Mouse (Mus musculus): ENCODE measurements around the gene Araf. TPM values are rescaled to one million over a fixed set of nuclear protein-coding genes. Genes with fewer than 3 reads are reported as not detected.

Gene Araf
- polyA plus RNA-seq (2014; fragmentation: Nextera tagmentation; extraction: Ambion mirVana) = 91.1 and 95.0 TPM in 2 replicates

DNA sequence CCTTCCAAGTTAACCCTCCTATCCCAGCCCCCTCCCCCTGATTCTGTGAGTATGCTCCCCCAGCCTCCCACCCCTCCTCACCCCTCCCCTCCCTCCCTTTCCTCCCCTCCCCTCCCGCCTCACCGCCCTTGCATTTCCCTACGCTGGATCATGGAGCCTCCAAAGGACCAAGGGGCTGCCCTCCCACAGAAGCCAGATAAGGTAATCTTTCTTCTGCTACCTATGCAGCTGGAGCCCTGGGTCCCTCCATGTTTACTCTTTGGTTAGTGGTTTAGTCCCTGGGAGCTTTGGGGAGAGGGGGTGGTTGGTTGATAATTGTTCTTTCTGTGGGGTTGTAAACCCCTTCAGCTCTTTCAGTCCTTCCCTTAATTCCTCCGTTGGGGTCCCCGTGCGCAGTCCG is at the start of gene Araf:
Gene Araf (plus strand): TSS at position 134 of the 400 bp plus-strand sequence.
- Histone ChIP-seq H3K36me3 (ENCODE audit: control insufficient read depth, insufficient read depth, low read length) (no peaks in the 10 kb centered on the region), H3K4me3 (ENCODE audit: low read depth, low read length) (peak within 1 kb of the TSS; percentile 45), H3K9ac (ENCODE audit: low read depth, low read length) (peak within 1 kb of the TSS; percentile 74), H3K9me3 (ENCODE audit: control insufficient read depth, low read length) (no peaks in the 10 kb centered on the region), H3K4me2 (ENCODE audit: low read depth, low read length) (peak within 1 kb of the TSS; percentile 53), H3K27me3 (replicated peaks; ENCODE audit: control insufficient read depth, insufficient read depth, low read length) (no peaks in the 10 kb centered on the region), H3K27ac (replicated peaks; ENCODE audit: low read depth, low read length) (peak within 1 kb of the TSS; percentile 94), H3K4me1 (ENCODE audit: control insufficient read depth, insufficient read depth, low read length) (no peaks in the 10 kb centered on the region)
- 19% methylated on average over 7 of the region's 7 CpGs for WGBS
- peak; percentile 54; the same call in 1 of the 2 replicates for ATAC-seq (ENCODE audit: low read depth)
- peak; percentile 19 for DNase-seq (ENCODE audit: low spot score)

DNA sequence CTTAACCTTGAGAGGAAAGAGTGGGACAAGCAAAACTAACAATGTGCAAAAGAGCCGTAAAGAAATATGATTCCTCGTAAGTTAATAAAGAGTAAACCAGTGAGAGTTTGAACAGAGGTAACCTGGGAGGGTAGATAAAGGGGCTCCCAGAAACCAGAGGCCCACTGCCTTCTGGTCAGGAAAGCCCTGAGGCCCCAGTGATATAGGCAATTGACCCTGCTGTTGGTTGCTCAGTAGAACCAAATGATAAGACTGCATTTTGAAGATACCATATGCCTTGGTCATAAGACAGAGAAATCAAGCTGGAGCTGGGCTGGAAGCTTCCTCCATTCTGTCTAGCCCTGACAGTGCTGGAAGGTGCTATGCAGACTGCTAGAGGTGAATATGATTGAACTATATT is 48.8 kb upstream of the Araf start:
- DNase-seq (ENCODE audit: low spot score) (no peak), ATAC-seq (ENCODE audit: low read depth) (no peak)
- H3K4me2 ChIP-seq (ENCODE audit: low read depth, low read length) = no peak overlapping the region
- H3K36me3 ChIP-seq (ENCODE audit: control insufficient read depth, insufficient read depth, low read length) = no peaks in the 10 kb centered on the region
- no peak overlapping the region for H3K27ac ChIP-seq (replicated peaks; ENCODE audit: low read depth, low read length)
- H3K27me3 ChIP-seq (replicated peaks; ENCODE audit: control insufficient read depth, insufficient read depth, low read length) = no peaks in the 10 kb centered on the region
- H3K9ac ChIP-seq (ENCODE audit: low read depth, low read length) = no peak overlapping the region
- no peaks in the 10 kb centered on the region for H3K4me1 ChIP-seq (ENCODE audit: control insufficient read depth, insufficient read depth, low read length)
- no peak overlapping the region for H3K4me3 ChIP-seq (ENCODE audit: low read depth, low read length)
- 74% methylated on average over 2 of the region's 2 CpGs for WGBS
- H3K9me3 ChIP-seq (ENCODE audit: control insufficient read depth, low read length) = no peaks in the 10 kb centered on the region

GRCm38 (mm10) chrX:20761201-20761600 is 36.4 kb upstream of the Araf start:
- ATAC-seq (ENCODE audit: low read depth) = no peak
- WGBS = 79% methylated on average over 4 of the region's 4 CpGs

DNA sequence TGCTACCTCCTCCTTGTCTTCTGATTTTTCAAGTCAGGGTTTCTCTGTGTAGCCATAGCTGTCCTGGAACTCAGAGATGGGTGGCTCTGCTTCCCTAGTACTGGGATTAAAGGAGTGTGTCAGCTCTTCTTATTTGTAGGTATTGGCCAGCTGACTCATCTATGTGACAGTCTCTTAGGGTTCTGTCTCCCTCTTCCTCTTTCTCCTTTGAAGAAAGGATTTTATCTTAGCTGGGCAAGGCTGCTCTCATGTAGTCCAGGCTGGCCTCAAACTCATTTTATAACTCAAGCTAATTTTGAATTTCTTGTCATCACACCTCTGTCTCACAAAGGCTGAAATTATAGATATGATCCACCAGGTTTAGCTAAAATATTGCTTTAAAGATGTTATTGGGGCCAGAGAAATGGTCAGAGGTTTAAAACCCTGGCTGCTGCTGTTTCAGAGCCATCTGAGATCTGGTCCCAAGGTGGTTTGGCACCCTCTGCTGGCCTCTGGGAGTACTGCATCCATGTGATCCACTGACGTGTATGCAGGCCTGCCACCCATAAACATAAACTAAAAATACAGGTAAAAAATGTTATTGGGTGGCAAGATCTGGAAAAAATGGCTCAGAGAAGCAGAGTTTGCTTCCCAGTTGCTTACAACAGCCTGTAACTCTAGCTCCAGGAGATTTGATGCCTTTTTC is 26.8 kb upstream of the Araf start:
- Histone ChIP-seq H3K27me3 (replicated peaks; ENCODE audit: control insufficient read depth, insufficient read depth, low read length) (no peaks in the 10 kb centered on the region), H3K9me3 (ENCODE audit: control insufficient read depth, low read length) (no peaks in the 10 kb centered on the region), H3K36me3 (ENCODE audit: control insufficient read depth, insufficient read depth, low read length) (no peaks in the 10 kb centered on the region), H3K4me3 (ENCODE audit: low read depth, low read length) (no peak overlapping the region), H3K4me2 (ENCODE audit: low read depth, low read length) (no peak overlapping the region), H3K27ac (replicated peaks; ENCODE audit: low read depth, low read length) (no peak overlapping the region), H3K4me1 (ENCODE audit: control insufficient read depth, insufficient read depth, low read length) (no peaks in the 10 kb centered on the region), H3K9ac (ENCODE audit: low read depth, low read length) (no peak overlapping the region)
- 15% methylated on average over 1 of the region's 1 CpGs for WGBS
- ATAC-seq (ENCODE audit: low read depth) = peak; percentile 76; the same call in 1 of the 2 replicates
- peak; percentile 63 for DNase-seq (ENCODE audit: low spot score)

More at GRCm38 (mm10) chrX:20761201-20761600, 36.4 kb upstream of the Araf start:
- no peak for DNase-seq (ENCODE audit: low spot score)
- Histone ChIP-seq H3K9me3 (ENCODE audit: control insufficient read depth, low read length) (no peaks in the 10 kb centered on the region), H3K9ac (ENCODE audit: low read depth, low read length) (no peak overlapping the region), H3K27ac (replicated peaks; ENCODE audit: low read depth, low read length) (no peak overlapping the region), H3K4me2 (ENCODE audit: low read depth, low read length) (no peak overlapping the region), H3K27me3 (replicated peaks; ENCODE audit: control insufficient read depth, insufficient read depth, low read length) (no peaks in the 10 kb centered on the region), H3K4me1 (ENCODE audit: control insufficient read depth, insufficient read depth, low read length) (no peaks in the 10 kb centered on the region), H3K4me3 (ENCODE audit: low read depth, low read length) (no peak overlapping the region), H3K36me3 (ENCODE audit: control insufficient read depth, insufficient read depth, low read length) (no peaks in the 10 kb centered on the region)

- ATAC-seq (ENCODE audit: low read depth) = no peak
- H3K4me1 ChIP-seq (ENCODE audit: control insufficient read depth, insufficient read depth, low read length) = no peaks in the 10 kb centered on the region
- no peaks in the 10 kb centered on the region for H3K36me3 ChIP-seq (ENCODE audit: control insufficient read depth, insufficient read depth, low read length)
- 60% methylated on average over 2 of the region's 2 CpGs for WGBS
- no peak overlapping the region for H3K9ac ChIP-seq (ENCODE audit: low read depth, low read length)
- H3K27me3 ChIP-seq (replicated peaks; ENCODE audit: control insufficient read depth, insufficient read depth, low read length) = no peaks in the 10 kb centered on the region
- no peaks in the 10 kb centered on the region for H3K9me3 ChIP-seq (ENCODE audit: control insufficient read depth, low read length)
- H3K4me2 ChIP-seq (ENCODE audit: low read depth, low read length) = no peak overlapping the region
- no peak for DNase-seq (ENCODE audit: low spot score)
- H3K27ac ChIP-seq (replicated peaks; ENCODE audit: low read depth, low read length) = no peak overlapping the region
- H3K4me3 ChIP-seq (ENCODE audit: low read depth, low read length) = no peak overlapping the region
Observed at GRCm38 (mm10) chrX:20771666-20772065, 25.9 kb upstream of the Araf start.

GRCm38 (mm10) chrX:20775271-20776016 is 22.2 kb upstream of the Araf start:
- peak overlapping the region; percentile 15; the same call in 1 of the 2 replicates for H3K4me2 ChIP-seq (ENCODE audit: low read depth, low read length)
- H3K9me3 ChIP-seq (ENCODE audit: control insufficient read depth, low read length) = no peaks in the 10 kb centered on the region
- no peaks in the 10 kb centered on the region for H3K4me1 ChIP-seq (ENCODE audit: control insufficient read depth, insufficient read depth, low read length)
- H3K27ac ChIP-seq (replicated peaks; ENCODE audit: low read depth, low read length) = no peak overlapping the region
- ATAC-seq (ENCODE audit: low read depth) (no peak), DNase-seq (ENCODE audit: low spot score) (no peak)
- no peaks in the 10 kb centered on the region for H3K36me3 ChIP-seq (ENCODE audit: control insufficient read depth, insufficient read depth, low read length)
- H3K9ac ChIP-seq (ENCODE audit: low read depth, low read length) = 0 out of 2 replicates have a peak overlapping the region, but pooled peaks have one; percentile 19
- no peaks in the 10 kb centered on the region for H3K27me3 ChIP-seq (replicated peaks; ENCODE audit: control insufficient read depth, insufficient read depth, low read length)
- H3K4me3 ChIP-seq (ENCODE audit: low read depth, low read length) = no peak overlapping the region
- 58% methylated on average over 16 of the region's 19 CpGs for WGBS

DNA sequence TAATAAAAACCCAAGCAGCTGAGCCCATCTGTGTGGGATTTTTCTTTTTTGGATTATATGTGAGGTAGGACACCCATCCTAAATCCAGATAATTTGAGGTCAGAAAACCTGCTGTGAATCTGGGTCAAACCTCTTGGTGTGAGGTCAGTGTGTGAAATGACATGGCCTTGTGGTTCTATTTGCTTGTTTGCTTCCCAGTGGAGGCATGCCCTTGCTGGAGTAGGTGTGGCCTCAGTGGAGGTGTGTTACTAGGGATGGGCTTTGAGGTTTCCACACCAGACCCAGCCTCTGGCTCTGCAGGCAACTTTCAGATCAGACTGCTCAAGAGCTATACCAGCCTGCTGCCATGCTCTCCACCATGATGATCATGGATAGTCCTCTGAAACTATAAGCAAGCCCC is 20.0 kb upstream of the Araf start:
- Histone ChIP-seq H3K4me3 (ENCODE audit: low read depth, low read length) (no peak overlapping the region), H3K27ac (replicated peaks; ENCODE audit: low read depth, low read length) (no peak overlapping the region), H3K9me3 (ENCODE audit: control insufficient read depth, low read length) (no peaks in the 10 kb centered on the region), H3K36me3 (ENCODE audit: control insufficient read depth, insufficient read depth, low read length) (no peaks in the 10 kb centered on the region), H3K9ac (ENCODE audit: low read depth, low read length) (no peak overlapping the region), H3K4me2 (ENCODE audit: low read depth, low read length) (no peak overlapping the region), H3K27me3 (replicated peaks; ENCODE audit: control insufficient read depth, insufficient read depth, low read length) (no peaks in the 10 kb centered on the region), H3K4me1 (ENCODE audit: control insufficient read depth, insufficient read depth, low read length) (no peaks in the 10 kb centered on the region)
- DNase-seq (ENCODE audit: low spot score) = no peak
- ATAC-seq (ENCODE audit: low read depth) = no peak

DNA sequence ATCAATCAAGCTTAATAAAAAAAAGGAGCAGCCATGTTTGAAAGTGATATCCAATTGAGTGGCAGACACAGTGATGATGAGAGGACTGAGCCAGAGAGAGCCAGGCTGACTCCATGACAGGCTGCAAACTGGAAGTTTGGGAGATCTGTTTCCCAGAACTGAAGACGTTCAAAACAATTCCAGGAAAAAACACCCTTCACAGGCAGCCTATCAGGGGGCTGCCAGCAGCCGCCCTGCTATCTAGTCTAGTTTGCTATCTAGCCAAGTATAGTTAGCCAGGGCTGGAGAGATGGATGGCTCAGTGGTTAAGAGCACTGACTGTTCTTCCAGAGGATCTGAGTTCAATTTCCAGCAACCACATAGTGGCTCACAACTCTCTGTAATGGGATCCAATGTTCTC is 10.3 kb upstream of the Araf start:
- ATAC-seq (ENCODE audit: low read depth) = no peak
- Histone ChIP-seq H3K4me1 (ENCODE audit: control insufficient read depth, insufficient read depth, low read length) (no peaks in the 10 kb centered on the region), H3K9ac (ENCODE audit: low read depth, low read length) (no peak overlapping the region), H3K27ac (replicated peaks; ENCODE audit: low read depth, low read length) (no peak overlapping the region), H3K9me3 (ENCODE audit: control insufficient read depth, low read length) (no peaks in the 10 kb centered on the region), H3K36me3 (ENCODE audit: control insufficient read depth, insufficient read depth, low read length) (no peaks in the 10 kb centered on the region), H3K27me3 (replicated peaks; ENCODE audit: control insufficient read depth, insufficient read depth, low read length) (no peaks in the 10 kb centered on the region), H3K4me3 (ENCODE audit: low read depth, low read length) (no peak overlapping the region), H3K4me2 (ENCODE audit: low read depth, low read length) (no peak overlapping the region)
- no peak for DNase-seq (ENCODE audit: low spot score)
- WGBS = 64% methylated on average over 2 of the region's 2 CpGs
